Mouse (Mus musculus) heart, adult 2 months (tissue): ENCODE data around the gene Fbxl13.

ENCODE experiments used
- CTCF ChIP-seq: fragments of 200-600 bp; IDR thresholded peaks from 2 replicates; pipeline ENCODE4 v1.8.1; 2022; ENCODE audit warnings: antibody characterized with exemption, mild to moderate bottlenecking, moderate library complexity
- EP300 ChIP-seq: fragments of 200-500 bp; IDR thresholded peaks from 2 replicates; pipeline ENCODE4 v1.6.1; 2011; ENCODE audit warnings: low read depth, low read length, control low read depth; ENCODE audit not compliant: insufficient read depth
- POLR2A ChIP-seq: fragments of 200-500 bp; IDR thresholded peaks from 2 replicates; pipeline ENCODE4 v1.6.1; 2011; ENCODE audit warnings: mild to moderate bottlenecking, low read depth, low read length, control low read depth; ENCODE audit not compliant: insufficient read depth

DNA sequence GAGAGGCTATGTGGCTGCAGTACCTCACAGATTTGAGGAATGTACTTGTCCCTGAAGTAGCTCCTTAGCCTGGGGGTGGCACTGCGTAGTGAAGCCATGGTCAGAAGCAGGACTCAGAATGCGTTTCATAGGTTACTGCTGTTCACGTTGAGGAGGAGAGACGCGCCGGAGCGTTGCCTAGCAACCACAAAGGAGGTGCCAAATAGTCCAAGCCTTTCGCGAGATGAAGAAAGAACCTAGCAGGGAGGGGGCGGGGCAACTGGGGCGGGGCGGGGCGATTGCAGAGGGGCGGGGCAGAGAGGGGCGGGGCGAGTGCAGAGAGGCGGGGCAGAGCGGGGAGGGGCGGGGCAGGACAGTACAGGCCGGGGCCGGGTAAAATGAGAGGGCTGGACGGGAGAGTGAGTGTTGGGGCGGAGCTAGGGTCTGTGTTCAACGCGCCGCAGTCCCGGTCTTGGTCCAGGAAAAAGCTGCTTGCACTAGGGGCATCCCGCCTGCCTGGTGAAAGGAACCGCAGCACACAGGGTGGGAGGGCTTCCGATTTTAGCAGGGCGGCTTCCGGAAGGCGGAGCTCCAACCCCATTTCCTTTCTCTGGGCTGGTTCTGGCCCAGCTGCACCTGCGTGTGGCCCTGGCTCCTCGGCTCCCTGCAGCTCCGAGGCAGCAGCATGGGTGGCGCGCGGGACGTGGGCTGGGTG lies at the start of gene Fbxl13, which contains the start of gene Armc10:
- TF ChIP-seq POLR2A (peak; percentile 67), CTCF (no peak), EP300 (0 out of 2 replicates have a peak, but pooled peaks have one; percentile 9)
